Mouse (Mus musculus) right cerebral cortex, adult 18-20 months (tissue): ENCODE data around the gene Gm10663.

ENCODE experiments used
- DNase-seq: peaks from one replicate; pipeline ENCODE4 v3.0.0; 2022; ENCODE audit warnings: mixed read lengths

Gm10663 gene

DNA sequence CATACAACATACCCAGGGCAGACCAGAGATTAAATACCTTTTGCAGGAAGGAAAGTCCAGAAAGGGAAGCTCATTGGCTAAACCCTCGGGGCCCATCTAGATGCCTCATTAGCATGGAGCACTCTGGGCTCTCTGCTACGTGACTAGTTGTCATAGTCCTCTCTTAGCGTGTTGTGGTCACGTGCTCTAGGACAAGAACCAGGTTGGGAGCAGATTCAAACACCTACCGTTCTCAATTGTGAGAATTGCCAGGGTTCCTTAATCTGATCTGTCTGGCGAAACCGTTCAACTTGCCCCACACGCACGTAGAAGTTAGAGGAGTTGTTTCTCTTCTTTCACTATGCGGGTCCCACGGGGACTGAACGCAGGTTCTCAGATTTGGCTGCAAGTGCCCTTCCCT is 13.3 kb downstream of the Gm10663 start:
- no peak for DNase-seq

DNA sequence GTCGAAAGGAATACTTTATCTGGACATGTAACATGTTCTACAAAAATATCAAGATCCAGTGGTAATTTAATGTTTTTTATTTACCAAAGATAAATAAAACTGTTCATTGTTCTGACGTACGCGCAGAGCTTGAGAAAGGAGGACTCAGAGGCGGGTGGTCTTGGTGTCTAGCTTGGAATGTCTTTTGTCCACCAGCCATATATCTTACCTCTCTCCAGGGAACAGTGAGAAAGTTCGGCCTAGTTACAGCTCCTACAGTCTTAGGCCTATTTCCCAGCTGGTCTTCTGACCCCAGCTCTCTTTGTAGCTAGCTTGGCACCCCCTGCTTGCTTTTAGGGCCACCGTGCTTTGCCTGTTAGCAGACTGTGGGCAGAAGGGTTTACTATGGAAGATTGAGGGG is 14.9 kb downstream of the Gm10663 start:
- no peak for DNase-seq

DNA sequence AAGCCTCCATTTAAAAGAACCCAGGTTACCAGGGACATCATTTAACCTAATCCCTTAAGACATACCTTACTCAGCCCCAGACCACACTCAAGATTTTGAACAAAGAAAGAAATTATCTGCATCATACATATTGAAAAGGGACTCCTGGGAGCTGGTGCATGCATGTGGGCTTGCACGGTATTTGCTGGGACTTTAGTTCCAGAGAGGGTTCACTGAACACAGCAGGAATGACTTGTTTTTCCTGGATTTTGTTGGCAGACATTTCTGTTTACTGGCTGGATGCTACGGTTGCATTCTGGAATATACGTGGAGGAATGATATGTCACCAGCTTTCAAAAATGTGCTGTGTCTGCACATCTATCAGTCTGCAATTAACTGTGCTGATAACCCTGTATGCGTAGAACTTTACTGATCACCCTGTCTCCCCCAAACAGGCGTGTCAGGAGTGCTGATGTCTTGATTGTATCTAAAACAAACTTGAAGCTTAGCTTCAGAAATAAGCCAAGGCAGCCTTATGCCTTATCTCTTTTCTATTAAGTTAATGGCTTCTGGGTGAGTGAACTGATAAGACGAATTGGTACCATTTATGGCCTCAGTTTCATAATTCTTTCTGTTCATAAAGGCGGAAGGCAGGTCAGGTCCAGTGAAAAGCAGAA is 23.1 kb downstream of the Gm10663 start:
- DNase-seq = no peak

DNA sequence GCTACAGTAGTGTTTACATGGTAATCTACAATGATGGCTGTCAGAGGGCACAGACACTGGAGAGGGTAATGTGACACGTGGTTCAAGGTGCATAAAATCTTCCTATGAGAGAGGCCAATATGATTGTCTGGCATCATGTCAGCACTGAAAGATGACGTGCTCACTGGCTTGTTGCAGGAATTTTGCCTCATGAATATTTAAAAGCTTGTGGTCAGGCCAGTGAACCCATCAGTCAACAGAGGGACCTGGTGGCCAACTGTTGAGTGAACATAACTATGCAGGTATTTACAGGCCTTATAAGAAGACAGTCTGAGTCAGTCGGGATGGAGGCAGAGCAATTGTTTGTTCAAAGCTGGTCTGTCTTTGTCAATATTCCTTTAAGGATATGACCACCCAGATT is 24.9 kb downstream of the Gm10663 start:
- no peak for DNase-seq

DNA sequence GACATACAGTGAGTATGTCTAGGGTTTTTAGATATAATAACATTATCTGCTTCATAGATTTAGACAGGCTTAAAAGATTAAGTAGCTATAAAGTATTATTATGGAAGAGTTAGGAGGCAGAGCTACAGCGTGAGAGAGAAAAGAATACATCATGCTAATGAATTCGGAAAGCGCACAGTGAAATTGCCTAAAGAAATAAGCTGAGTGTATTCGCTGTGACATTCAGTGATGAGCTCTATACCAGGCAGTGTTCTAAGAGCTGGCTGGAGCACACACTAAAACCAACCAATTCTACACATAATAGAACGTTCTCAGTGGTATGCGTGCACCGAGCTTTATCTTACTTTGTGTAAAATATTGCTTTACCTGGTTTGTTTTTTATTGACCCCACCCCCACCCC is 28.8 kb downstream of the Gm10663 start:
- DNase-seq = no peak

DNA sequence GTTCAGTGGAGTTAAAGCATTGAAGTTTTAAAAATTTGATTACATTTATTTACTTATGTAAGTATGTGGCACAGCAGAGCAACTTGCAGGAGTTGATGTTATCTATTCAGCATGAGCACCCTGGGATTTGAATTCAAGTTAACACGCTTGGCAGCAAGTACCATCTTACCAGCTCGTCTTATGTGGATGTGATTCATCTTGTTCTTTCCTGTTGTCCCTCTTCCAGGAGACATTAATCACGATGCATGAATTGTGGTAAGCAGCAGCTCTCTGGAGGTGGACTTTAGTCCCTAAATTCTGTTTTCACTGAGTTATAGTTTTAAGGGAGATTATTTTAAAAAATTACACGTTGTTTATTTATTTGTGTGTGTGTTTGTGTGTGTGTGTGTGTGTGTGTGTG is 29.2 kb downstream of the Gm10663 start:
- peak; percentile 6 for DNase-seq

DNA sequence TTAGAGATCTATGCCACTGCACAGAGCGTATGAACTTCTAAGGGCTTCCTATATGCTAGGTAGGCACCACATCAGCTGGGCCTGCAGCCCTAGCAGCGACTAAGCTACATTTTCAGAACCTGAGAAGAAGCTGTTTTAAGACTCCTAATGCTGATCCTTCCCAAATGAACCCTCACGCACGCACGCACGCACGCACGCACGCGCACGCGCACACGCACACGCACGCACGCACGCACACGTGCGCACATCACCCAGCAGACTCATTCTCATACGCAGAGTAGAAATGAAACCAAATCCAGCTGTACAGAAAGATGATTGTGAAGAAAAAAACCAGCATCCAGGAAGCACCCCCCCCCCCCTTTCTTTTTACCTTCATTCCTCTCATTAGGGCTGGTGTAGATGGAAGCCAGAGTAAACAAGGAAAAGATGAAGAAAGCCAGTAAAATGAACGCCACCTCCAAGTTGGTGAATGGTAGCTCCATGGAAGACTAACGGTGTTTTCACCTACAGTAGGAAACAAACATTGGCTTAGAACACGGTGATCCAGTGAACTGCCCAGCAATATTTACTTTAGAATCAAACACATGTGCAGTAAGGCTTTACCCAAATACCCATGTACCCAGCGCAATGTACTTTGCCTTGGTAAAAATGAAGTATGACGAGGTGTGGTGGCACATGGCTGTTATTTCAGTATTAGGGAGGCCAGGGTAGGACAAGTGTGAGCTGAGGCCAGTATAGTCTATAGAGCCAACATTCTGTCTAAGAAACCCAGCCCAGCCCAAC is 33.3 kb downstream of the Gm10663 start:
- DNase-seq = no peak

DNA sequence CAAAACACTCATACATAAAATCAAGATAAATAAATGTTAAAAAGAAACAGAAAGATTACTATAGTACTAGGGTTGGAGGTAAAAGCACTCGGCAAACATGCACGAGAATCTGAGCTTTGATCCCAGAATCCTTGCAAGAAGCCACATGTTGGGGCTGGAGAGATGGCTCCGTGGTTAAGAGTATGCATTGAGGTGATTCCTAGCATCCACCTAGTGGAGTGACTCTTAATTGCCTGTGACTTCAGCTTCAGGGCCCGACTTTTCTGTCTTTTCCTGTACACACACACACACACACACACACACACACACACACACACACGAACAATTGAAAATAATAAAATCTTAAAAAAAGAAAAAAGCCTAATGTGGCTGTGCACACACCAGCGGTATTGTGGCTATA is 34.1 kb downstream of the Gm10663 start:
- DNase-seq = no peak

DNA sequence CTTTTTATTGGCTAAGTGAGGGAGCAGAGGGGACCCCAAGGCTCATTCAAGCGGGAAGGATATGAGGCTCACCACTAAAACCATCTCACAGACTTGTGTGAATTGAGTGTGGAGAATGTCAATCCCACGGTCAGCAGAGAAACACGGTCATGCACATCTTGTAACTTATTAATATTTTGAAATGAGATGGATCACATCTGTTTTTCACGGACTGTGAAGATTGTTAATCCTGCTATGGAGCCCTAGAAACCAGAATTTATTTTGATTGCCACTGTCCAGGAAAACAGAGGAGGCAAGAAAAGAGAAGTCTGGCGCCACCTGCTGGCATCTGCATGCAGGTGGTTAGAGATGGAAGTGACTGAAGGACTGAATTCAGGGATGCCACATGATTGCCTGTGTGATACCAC is 35.5 kb downstream of the Gm10663 start:
- peak; percentile 76 for DNase-seq

DNA sequence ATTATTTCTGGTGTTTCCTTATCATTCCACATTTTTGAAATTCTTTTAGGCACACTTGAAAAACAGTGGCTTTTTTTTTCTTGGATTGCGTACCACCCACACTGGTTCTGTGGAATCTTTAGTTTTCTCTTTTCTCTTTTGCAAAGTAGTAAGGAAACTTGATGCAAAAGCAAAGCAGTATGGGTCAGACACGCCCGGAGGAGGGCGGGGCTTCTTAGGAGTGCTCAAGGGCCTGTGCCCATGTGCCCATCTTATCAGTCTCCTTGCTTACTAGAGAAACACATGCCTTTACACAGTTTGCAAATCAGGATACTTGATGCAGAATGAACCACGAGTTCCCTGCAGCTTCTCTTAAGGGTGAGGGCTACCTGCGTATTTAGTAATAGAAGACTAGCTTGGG is 37.3 kb downstream of the Gm10663 start:
- DNase-seq = no peak

DNA sequence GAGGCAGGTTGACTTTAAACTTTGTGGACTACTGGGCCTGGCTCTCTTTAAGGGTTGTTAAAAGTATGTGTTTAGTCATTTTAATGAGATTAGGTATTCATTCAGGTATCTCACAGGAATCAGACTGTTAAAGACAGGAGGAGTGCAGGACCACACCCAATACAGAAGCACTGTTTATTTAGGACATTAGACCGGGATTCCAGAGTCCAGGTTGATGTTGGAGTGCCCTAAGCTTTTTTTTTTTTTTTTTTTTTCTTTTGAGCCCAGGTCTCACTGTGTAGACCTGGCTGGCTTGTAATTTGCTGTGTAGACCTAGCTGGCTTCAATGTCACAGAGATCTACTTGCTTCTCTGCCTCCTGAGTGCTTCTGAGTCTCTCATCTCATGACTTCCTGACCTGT is 51.2 kb downstream of the Gm10663 start:
- DNase-seq = no peak

DNA sequence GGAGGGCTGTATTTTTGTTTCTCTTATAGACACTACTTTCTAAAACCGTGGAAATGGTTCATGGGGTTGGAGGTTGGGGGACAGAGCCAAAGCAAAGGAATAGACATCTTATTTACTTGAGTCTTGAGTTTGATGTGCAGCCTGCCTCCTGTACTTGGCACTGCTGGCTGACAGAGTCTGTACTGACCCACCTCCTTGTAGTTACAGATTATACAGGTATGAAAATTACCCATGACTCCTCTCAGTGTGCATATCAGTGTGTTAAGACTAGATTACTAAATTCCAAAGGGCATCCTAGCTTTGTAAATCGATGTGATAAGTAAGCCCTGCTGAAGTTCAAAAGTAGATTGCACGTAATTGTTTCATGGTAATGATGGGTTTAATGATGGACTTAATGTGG is 51.6 kb downstream of the Gm10663 start:
- no peak for DNase-seq
